ENCODE assay signal across 8 mouse cellular contexts in the genomic region with DNA sequence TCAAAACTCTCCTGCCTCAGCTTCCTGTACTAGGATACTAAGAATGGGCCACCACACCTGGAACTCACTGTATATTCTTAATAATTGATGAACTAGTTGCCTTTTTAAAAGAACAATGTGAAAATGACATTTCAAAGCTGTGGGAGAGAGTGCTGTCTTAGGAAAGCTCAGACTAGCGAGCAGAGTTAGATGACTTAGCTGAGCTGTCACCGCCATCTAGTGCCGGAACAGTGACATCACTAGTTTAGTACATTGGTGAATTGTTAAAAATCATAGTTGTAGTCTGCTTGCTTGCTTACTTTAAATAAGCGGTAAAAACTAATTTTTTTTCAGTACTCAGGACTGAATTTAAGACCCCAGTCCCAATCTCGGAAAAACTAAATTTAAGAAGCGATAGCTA. TPM values are rescaled to one million over a fixed set of nuclear protein-coding genes. Genes with fewer than 3 reads are reported as not detected.
DNase-seq lines count a peak whose midpoint lies in the region; ATAC-seq and TF ChIP-seq lines count a peak whose summit lies in the region.

No protein-coding gene starts in this region.

- no peak overlapping the region for H3K27ac ChIP-seq in kidney, embryonic 14.5 days (ENCODE audit: low read depth, low read length)
- no peak overlapping the region for H3K27ac ChIP-seq in midbrain, embryonic 11.5 days (ENCODE audit: low read depth, low read length)

- WGBS in kidney, embryonic 14.5 days: 8% methylated on average over 6 of the region's 6 CpGs
- 8% methylated on average over 6 of the region's 6 CpGs for WGBS in midbrain, embryonic 11.5 days

- no peak for ATAC-seq in kidney, embryonic 14.5 days (ENCODE audit: low FRiP score, low TSS enrichment)
- no peak for ATAC-seq in Patski
- peak; percentile 47; the same call in 1 of the 2 replicates for ATAC-seq in granulocyte monocyte progenitor cell, adult 5-6 weeks (replicated peaks; ENCODE audit: poor library complexity, severe bottlenecking)
- no peak for ATAC-seq in midbrain, embryonic 11.5 days (ENCODE audit: low FRiP score)

- no peak overlapping the region for H3K4me3 ChIP-seq in kidney, embryonic 14.5 days (ENCODE audit: low read length)
- no peak overlapping the region for H3K4me3 ChIP-seq in midbrain, embryonic 11.5 days (ENCODE audit: low read depth, low read length)

- TF ChIP-seq CTCF in Patski (IDR thresholded peaks at IDR 0.05): peak; percentile 84

- no peaks in the 10 kb centered on the region for H3K9me3 ChIP-seq in kidney, embryonic 14.5 days (ENCODE audit: control insufficient read depth, low read length)
- H3K9me3 ChIP-seq in midbrain, embryonic 11.5 days (ENCODE audit: control insufficient read depth, low read length): no peaks in the 10 kb centered on the region

- in situ Hi-C loops in Patski (cut with MboI; ENCODE audit: low pct_unique_long_range_greater_than_20kb): loop anchor here (5.0 kb wide), 1 partner anchor 247 kb away; no protein-coding TSS in a partner anchor

- DNase-seq in kidney, adult 9 months: peak; percentile 56
- DNase-seq in Patski (ENCODE audit: low read depth, low spot score): peak; percentile 6
- peak; percentile 56 to 61 for DNase-seq in cerebellum, postnatal 36 days
- peak; percentile 52 to 76 for DNase-seq in layer of hippocampus, postnatal 14 days (ENCODE audit: low spot score in 2 of 2)
- peak; percentile 90 for DNase-seq in midbrain, embryonic 11.5 days (ENCODE audit: low spot score, missing footprints)
- DNase-seq in spleen, postnatal 36 days (ENCODE audit: low spot score in 2 of 2): peak; percentile 19 to 27

- CTCF ChIA-PET in Patski (lab: Charles Lee): interaction anchor here (0.6 to 2.1 kb wide), 14 partner anchors 11 to 257 kb away, joined by 3 to 12 read pairs (median 3); no protein-coding TSS in a partner anchor

- POLR2A ChIA-PET in Patski (lab: Charles Lee): interaction anchor here (0.5 to 1.6 kb wide), 2 partner anchors 9 to 116 kb away, joined by 4 to 7 read pairs; a partner anchor contains a TSS

- H3K27me3 ChIP-seq in kidney, embryonic 14.5 days (ENCODE audit: control insufficient read depth, insufficient read depth, low read length): no peaks in the 10 kb centered on the region
- peaks cover 19% of the 10 kb centered on the region for H3K27me3 ChIP-seq in Patski
- no peaks in the 10 kb centered on the region for H3K27me3 ChIP-seq in midbrain, embryonic 11.5 days (ENCODE audit: control insufficient read depth, insufficient read depth, low read length)

- no peak overlapping the region for H3K9ac ChIP-seq in kidney, embryonic 14.5 days (ENCODE audit: low read depth, low read length)
- no peak overlapping the region for H3K9ac ChIP-seq in midbrain, embryonic 11.5 days (ENCODE audit: low read length)

- no peaks in the 10 kb centered on the region for H3K36me3 ChIP-seq in kidney, embryonic 14.5 days (ENCODE audit: control insufficient read depth, insufficient read depth, low read length)
- no peaks in the 10 kb centered on the region for H3K36me3 ChIP-seq in midbrain, embryonic 11.5 days (ENCODE audit: control insufficient read depth, insufficient read depth, low read length)

- H3K4me2 ChIP-seq in kidney, embryonic 14.5 days (replicated peaks; ENCODE audit: low read depth, low read length): no peak overlapping the region
- H3K4me2 ChIP-seq in midbrain, embryonic 11.5 days: no peak overlapping the region

- H3K4me1 ChIP-seq in kidney, embryonic 14.5 days (ENCODE audit: control insufficient read depth, insufficient read depth, low read length): no peaks in the 10 kb centered on the region
- no peaks in the 10 kb centered on the region for H3K4me1 ChIP-seq in midbrain, embryonic 11.5 days (ENCODE audit: control insufficient read depth, insufficient read depth, low read length)

RNA-seq across cellular contexts. Expression of a gene that starts 35.1 kb away (rescaled TPM):
- polyA plus RNA-seq in kidney, embryonic 14.5 days (2014; fragmentation: Nextera tagmentation; extraction: Ambion mirVana): 0.87 and 1.5 TPM in 2 replicates
- polyA plus RNA-seq in Patski (2021): 1.4 TPM
- total RNA-seq in granulocyte monocyte progenitor cell, adult 5-6 weeks (2014; fragmentation: Nextera tagmentation): 0.11 and 3.5 TPM in 2 replicates
- not detected in 2 replicates for total RNA-seq in granulocyte monocyte progenitor cell, adult 5-6 weeks (2017)
- 1 to 10 TPM; 5.8 to 6.3 TPM for total RNA-seq in layer of hippocampus, postnatal 14 days (2021)
- 1.00 and 1.9 TPM in 2 replicates for polyA plus RNA-seq in midbrain, embryonic 11.5 days (2014; fragmentation: Nextera tagmentation; extraction: Ambion mirVana)

RNA-seq across cellular contexts. Expression of a gene that starts 46.2 kb away (rescaled TPM):
- polyA plus RNA-seq in kidney, embryonic 14.5 days (2014; fragmentation: Nextera tagmentation; extraction: Ambion mirVana): 3.9 and 9.0 TPM in 2 replicates
- polyA plus RNA-seq in Patski (2021): 0.27 TPM
- total RNA-seq in granulocyte monocyte progenitor cell, adult 5-6 weeks (2014; fragmentation: Nextera tagmentation): not detected in 2 replicates
- not detected in 2 replicates for total RNA-seq in granulocyte monocyte progenitor cell, adult 5-6 weeks (2017)
- total RNA-seq in layer of hippocampus, postnatal 14 days (2021): 100 to 1,000 TPM; 144 to 156 TPM
- 11.0 and 12.3 TPM in 2 replicates for polyA plus RNA-seq in midbrain, embryonic 11.5 days (2014; fragmentation: Nextera tagmentation; extraction: Ambion mirVana)

Comparison
In these comparisons a context has a peak if more than half of its experiments do, and no peak if none do; other contexts are left out.
1. DNase-seq: peak in every context shown above with its lines; median percentile 90 in midbrain, embryonic 11.5 days; 64 in layer of hippocampus, postnatal 14 days; 58 in cerebellum, postnatal 36 days; 56 in kidney, adult 9 months; 23 in spleen, postnatal 36 days; 6 in Patski.